Mouse (Mus musculus): ENCODE results near the gene Zfp664. TPM values are rescaled to one million over a fixed set of nuclear protein-coding genes. Genes with fewer than 3 reads are reported as not detected.
A peak's percentile ranks its signal among the peaks of the same experiment; 100 is the strongest.

The Zfp664 gene
- polyA plus RNA-seq, 1 experiment from 2014 or later: 92.7 TPM

DNA sequence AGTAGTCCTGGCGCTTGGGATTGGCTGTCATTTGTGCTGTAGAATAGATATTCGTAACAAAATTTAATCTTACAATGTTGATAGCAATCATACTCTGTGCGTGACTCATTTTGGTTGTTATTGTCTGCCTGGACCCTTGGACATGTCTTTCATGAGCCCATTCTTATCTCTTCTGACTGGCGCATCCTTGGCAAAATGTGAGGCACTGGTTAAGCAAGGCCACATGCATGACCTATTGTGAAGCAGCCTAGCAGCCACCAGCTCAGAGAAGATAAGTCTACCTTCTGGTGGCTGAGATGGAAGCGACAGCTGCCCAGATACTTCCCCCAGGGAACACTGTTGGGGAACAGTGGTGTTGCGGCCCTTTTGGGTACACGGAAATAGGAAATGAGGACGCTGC, 26.2 kb downstream of the Zfp664 start:
- ATAC-seq: no peak
- no peak overlapping the region for H3K27ac ChIP-seq (ENCODE audit: low read length)
- H3K4me1 ChIP-seq (replicated peaks; ENCODE audit: control insufficient read depth, insufficient read depth, low read length): peaks cover 3% of the 10 kb centered on the region; the same call in 1 of the 2 replicates
- WGBS: 96% methylated on average over 8 of the region's 8 CpGs
- no peaks in the 10 kb centered on the region for H3K27me3 ChIP-seq (replicated peaks; ENCODE audit: control insufficient read depth, insufficient read depth, low read length)
- no peak overlapping the region for H3K4me2 ChIP-seq (ENCODE audit: low read length)
- no peak overlapping the region for H3K4me3 ChIP-seq (replicated peaks; ENCODE audit: low read length)
- H3K9me3 ChIP-seq (ENCODE audit: control insufficient read depth, low read length): no peaks in the 10 kb centered on the region
- H3K36me3 ChIP-seq (ENCODE audit: control insufficient read depth, insufficient read depth): peaks cover 28% of the 10 kb centered on the region
- H3K9ac ChIP-seq (replicated peaks; ENCODE audit: low read depth, low read length): no peak overlapping the region

DNA sequence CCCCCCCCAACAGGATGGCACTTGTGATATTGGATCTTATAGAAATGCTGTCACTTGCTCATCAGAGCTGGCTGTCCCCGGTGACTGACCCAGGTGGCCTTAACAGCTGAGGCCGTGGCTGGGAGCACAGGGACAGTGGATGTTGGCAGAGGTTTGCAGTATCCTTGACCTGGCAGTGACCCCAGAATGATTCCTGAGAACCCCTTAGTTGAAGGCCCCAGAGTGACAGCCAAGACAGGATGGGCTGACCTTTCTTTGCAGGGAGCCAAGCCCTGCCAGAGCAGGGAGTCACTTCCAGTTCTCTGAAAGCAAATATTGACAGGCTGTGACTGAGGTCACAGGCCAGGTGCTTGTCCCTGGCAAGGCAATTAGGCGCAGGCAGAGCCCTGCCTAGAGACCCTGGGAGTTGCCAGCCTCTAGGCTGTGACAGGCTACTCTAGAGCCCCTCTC, 29.5 kb downstream of the Zfp664 start:
- H3K9me3 ChIP-seq (ENCODE audit: control insufficient read depth, low read length): no peaks in the 10 kb centered on the region
- no peaks in the 10 kb centered on the region for H3K4me1 ChIP-seq (replicated peaks; ENCODE audit: control insufficient read depth, insufficient read depth, low read length)
- H3K27me3 ChIP-seq (replicated peaks; ENCODE audit: control insufficient read depth, insufficient read depth, low read length): no peaks in the 10 kb centered on the region
- H3K4me3 ChIP-seq (replicated peaks; ENCODE audit: low read length): no peak overlapping the region
- WGBS: 82% methylated on average over 3 of the region's 3 CpGs
- peaks cover 9% of the 10 kb centered on the region; the same call in 1 of the 2 replicates for H3K36me3 ChIP-seq (ENCODE audit: control insufficient read depth, insufficient read depth)
- H3K27ac ChIP-seq (ENCODE audit: low read length): no peak overlapping the region
- H3K4me2 ChIP-seq (ENCODE audit: low read length): no peak overlapping the region
- no peak for ATAC-seq
- no peak overlapping the region for H3K9ac ChIP-seq (replicated peaks; ENCODE audit: low read depth, low read length)

DNA sequence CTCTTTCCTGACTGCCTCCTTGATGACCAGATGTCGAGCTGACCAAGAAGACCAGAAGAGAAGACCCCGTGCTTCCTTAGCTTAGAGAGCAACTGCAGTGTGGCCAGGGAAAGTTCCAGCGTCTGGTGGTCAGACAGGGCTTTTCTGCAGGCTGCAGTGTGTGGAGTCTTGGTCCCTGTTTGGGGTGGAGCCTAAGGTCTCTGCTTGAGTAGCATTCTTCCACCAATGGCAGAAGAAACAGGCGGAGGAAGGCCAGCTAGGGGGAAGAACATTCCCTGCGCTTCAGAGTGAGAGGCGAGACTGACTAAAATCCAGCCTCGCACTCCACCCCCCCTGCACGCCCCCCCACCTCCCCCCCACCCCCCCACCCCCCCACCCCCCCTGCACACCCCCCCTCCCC, 33.6 kb downstream of the Zfp664 start:
- Histone ChIP-seq H3K9ac (replicated peaks; ENCODE audit: low read depth, low read length) (no peak overlapping the region), H3K4me1 (replicated peaks; ENCODE audit: control insufficient read depth, insufficient read depth, low read length) (peaks cover 11% of the 10 kb centered on the region), H3K4me3 (replicated peaks; ENCODE audit: low read length) (no peak overlapping the region), H3K4me2 (ENCODE audit: low read length) (no peak overlapping the region), H3K27me3 (replicated peaks; ENCODE audit: control insufficient read depth, insufficient read depth, low read length) (no peaks in the 10 kb centered on the region), H3K9me3 (ENCODE audit: control insufficient read depth, low read length) (no peaks in the 10 kb centered on the region), H3K36me3 (ENCODE audit: control insufficient read depth, insufficient read depth) (no peaks in the 10 kb centered on the region), H3K27ac (ENCODE audit: low read length) (no peak overlapping the region)
- ATAC-seq: no peak
- WGBS: 49% methylated on average over 7 of the region's 8 CpGs

DNA sequence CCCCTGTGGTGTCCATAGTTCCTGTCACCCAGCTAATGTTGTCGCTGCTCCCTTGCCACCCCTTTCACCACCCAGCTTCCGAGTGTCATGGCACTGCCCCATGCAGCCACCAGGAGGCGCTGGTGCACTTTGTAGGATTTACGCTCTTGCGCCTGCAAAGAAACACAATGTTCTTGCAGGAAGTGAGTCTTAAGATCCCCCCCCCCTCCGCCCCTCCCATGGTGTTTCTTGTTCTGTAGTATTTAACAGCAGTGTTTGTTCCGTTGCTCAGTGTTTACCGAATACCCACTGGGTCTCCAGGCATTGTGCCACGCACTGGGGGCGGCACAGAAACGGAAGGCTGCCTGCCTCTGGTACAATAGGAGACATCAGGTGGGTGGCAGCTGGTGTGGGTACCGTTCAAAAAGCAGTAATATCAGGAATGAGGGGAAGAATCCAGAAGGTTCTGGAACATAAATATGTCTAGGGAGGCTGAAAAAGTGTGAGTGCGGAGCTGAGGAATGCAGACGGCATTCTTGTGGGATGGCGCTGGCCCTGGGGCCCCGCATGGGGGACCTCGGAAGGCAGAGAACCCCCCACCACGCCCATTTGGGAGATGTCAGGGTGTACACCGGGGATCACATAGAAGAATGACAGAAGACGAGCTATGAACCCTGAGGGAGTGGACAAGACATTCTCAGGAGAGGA, 37.6 kb downstream of the Zfp664 start:
- Histone ChIP-seq H3K4me1 (replicated peaks; ENCODE audit: control insufficient read depth, insufficient read depth, low read length) (peaks cover 20% of the 10 kb centered on the region), H3K4me3 (replicated peaks; ENCODE audit: low read length) (peak overlapping the region; percentile 23; the same call in 1 of the 2 replicates), H3K4me2 (ENCODE audit: low read length) (peak overlapping the region; percentile 47), H3K9me3 (ENCODE audit: control insufficient read depth, low read length) (no peaks in the 10 kb centered on the region), H3K27ac (ENCODE audit: low read length) (peak overlapping the region; percentile 57), H3K9ac (replicated peaks; ENCODE audit: low read depth, low read length) (peak overlapping the region; percentile 27; the same call in 1 of the 2 replicates), H3K36me3 (ENCODE audit: control insufficient read depth, insufficient read depth) (no peaks in the 10 kb centered on the region), H3K27me3 (replicated peaks; ENCODE audit: control insufficient read depth, insufficient read depth, low read length) (no peaks in the 10 kb centered on the region)
- ATAC-seq: peak; percentile 49
- WGBS: 19% methylated on average over 20 of the region's 20 CpGs

DNA sequence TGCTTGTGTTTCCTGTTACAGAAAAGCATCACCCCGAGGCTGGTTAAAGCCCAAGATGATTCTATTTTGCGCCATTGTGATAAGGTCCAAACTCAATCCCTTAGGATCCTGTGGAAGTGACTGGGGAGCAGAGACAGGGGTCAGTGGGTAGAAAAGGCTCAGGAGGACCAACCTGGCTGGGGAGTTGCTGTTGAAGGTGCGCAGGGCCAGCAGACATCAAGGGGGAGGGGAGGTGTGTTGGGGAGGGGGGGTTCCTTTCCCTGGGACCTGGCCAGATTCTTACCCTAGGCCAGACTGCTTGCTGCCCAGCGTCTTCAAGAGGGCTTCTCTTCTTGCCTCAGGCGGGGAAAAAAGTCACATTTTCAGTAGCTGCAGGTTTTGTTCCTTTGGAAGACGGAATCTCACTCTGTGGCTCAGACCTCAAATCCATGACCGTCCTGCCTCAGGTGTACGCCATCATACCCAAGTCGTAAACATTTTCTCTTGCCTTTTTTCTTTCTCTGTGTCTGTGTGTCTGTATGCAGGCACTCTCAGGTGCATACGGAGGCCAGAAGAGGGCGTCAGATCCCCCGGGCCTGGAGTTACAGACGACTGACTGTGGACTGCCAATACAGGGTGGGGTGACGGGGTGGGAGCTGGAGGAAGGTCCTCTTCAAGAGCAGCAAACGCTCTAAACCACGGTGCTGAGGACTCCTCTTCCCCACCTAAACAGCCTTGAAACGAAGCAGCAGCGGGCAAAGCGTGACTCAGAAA, 38.4 kb downstream of the Zfp664 start:
- peaks cover 20% of the 10 kb centered on the region for H3K4me1 ChIP-seq (replicated peaks; ENCODE audit: control insufficient read depth, insufficient read depth, low read length)
- no peaks in the 10 kb centered on the region for H3K9me3 ChIP-seq (ENCODE audit: control insufficient read depth, low read length)
- H3K4me2 ChIP-seq (ENCODE audit: low read length): no peak overlapping the region
- no peak overlapping the region for H3K4me3 ChIP-seq (replicated peaks; ENCODE audit: low read length)
- 65% methylated on average over 19 of the region's 19 CpGs for WGBS
- H3K9ac ChIP-seq (replicated peaks; ENCODE audit: low read depth, low read length): no peak overlapping the region
- no peak overlapping the region for H3K27ac ChIP-seq (ENCODE audit: low read length)
- H3K36me3 ChIP-seq (ENCODE audit: control insufficient read depth, insufficient read depth): no peaks in the 10 kb centered on the region
- no peaks in the 10 kb centered on the region for H3K27me3 ChIP-seq (replicated peaks; ENCODE audit: control insufficient read depth, insufficient read depth, low read length)
- no peak for ATAC-seq

DNA sequence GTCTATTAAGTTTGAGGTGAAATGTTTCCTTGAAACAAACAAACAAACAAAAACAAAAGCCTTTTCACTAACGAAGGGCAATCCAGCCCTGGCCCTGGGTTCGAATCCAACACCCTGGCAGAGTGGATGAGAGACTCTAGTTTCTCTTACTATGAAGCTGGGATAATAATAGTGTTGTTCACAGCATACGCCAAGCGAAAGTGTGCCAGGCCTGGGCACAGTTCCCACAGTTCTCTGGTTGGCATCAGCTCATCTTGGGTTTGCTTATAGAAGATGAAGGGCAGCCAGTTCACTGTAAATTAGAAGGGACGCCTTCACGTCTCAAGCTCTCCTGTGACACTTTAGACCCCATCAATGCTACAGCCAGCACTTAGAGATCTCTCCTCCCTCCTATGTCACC, 39.2 kb downstream of the Zfp664 start:
- Histone ChIP-seq H3K36me3 (ENCODE audit: control insufficient read depth, insufficient read depth) (no peaks in the 10 kb centered on the region), H3K27me3 (replicated peaks; ENCODE audit: control insufficient read depth, insufficient read depth, low read length) (no peaks in the 10 kb centered on the region), H3K4me1 (replicated peaks; ENCODE audit: control insufficient read depth, insufficient read depth, low read length) (peaks cover 20% of the 10 kb centered on the region), H3K9ac (replicated peaks; ENCODE audit: low read depth, low read length) (no peak overlapping the region), H3K9me3 (ENCODE audit: control insufficient read depth, low read length) (no peaks in the 10 kb centered on the region), H3K27ac (ENCODE audit: low read length) (0 out of 2 replicates have a peak overlapping the region, but pooled peaks have one; percentile 0), H3K4me3 (replicated peaks; ENCODE audit: low read length) (no peak overlapping the region), H3K4me2 (ENCODE audit: low read length) (no peak overlapping the region)
- ATAC-seq: peak; percentile 49; the same call in 1 of the 2 replicates
- WGBS: 46% methylated on average over 6 of the region's 6 CpGs

DNA sequence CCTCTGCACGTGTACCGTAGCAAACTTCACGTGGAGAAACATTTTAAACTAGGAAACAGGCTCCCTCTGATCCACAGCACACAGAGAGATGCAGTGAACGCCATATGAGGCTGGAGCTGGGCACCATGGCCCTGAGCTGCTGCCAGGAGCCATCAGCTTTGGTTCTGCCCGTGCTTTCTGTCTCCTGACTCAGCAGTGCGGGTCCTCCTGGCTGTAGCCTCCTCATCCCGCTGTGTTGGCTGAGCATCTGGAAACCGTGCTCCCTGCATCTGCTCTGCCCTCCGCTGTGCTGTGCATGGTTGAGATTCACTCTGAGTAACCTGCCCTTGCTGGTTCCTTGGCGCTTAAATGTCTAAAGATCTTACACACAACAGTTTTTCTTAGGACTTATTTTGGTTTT, 39.7 kb downstream of the Zfp664 start:
- Histone ChIP-seq H3K9ac (replicated peaks; ENCODE audit: low read depth, low read length) (no peak overlapping the region), H3K27ac (ENCODE audit: low read length) (no peak overlapping the region), H3K36me3 (ENCODE audit: control insufficient read depth, insufficient read depth) (no peaks in the 10 kb centered on the region), H3K4me1 (replicated peaks; ENCODE audit: control insufficient read depth, insufficient read depth, low read length) (peaks cover 20% of the 10 kb centered on the region), H3K4me3 (replicated peaks; ENCODE audit: low read length) (no peak overlapping the region), H3K4me2 (ENCODE audit: low read length) (no peak overlapping the region), H3K27me3 (replicated peaks; ENCODE audit: control insufficient read depth, insufficient read depth, low read length) (no peaks in the 10 kb centered on the region), H3K9me3 (ENCODE audit: control insufficient read depth, low read length) (no peaks in the 10 kb centered on the region)
- WGBS: 70% methylated on average over 10 of the region's 10 CpGs
- ATAC-seq: peak; percentile 58; the same call in 1 of the 2 replicates

DNA sequence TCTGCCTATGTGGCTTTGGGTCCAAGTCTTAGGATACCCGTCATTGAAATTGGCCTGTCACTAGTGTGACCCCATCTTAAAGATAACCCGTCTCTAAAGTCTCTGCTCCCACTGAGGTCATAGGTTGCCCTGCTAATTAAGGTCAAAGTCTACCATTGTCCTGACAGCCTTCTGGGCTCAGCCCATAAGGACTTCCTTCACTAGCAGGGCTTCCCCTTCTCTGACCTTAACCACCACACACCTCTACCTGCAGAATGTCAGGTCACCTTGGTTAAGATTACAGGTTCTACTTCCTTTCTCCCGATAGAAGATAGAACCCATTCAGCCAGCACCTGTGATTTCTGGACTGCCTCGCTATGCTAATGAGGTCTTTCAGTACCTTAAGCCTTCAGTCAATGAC, 41.4 kb downstream of the Zfp664 start:
- no peaks in the 10 kb centered on the region for H3K27me3 ChIP-seq (replicated peaks; ENCODE audit: control insufficient read depth, insufficient read depth, low read length)
- no peak overlapping the region for H3K27ac ChIP-seq (ENCODE audit: low read length)
- H3K4me3 ChIP-seq (replicated peaks; ENCODE audit: low read length): no peak overlapping the region
- H3K36me3 ChIP-seq (ENCODE audit: control insufficient read depth, insufficient read depth): no peaks in the 10 kb centered on the region
- peaks cover 20% of the 10 kb centered on the region for H3K4me1 ChIP-seq (replicated peaks; ENCODE audit: control insufficient read depth, insufficient read depth, low read length)
- no peak overlapping the region for H3K9ac ChIP-seq (replicated peaks; ENCODE audit: low read depth, low read length)
- H3K4me2 ChIP-seq (ENCODE audit: low read length): no peak overlapping the region
- H3K9me3 ChIP-seq (ENCODE audit: control insufficient read depth, low read length): no peaks in the 10 kb centered on the region
- ATAC-seq: no peak
- WGBS: 84% methylated on average over 4 of the region's 4 CpGs

DNA sequence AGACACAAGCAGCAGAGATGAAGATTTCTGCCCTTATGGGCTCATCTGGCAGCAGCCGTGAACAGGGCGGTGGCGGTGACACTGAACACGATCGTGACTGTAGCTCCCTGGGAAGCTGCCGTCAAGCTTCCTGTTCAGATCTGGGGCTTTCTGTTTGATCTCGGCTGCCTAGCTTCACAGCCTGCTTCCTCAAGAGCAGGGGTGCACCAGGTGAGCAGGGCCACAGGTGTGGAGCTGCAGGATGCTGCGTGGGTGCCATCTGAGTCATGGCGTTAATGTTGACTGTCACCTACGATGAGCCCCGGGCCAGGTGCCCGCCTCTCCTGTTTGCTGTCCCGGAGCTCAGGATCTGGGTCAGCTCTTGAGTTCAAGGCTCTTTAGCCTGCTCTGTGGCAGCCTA, 44.4 kb downstream of the Zfp664 start:
- 88% methylated on average over 13 of the region's 13 CpGs for WGBS
- Histone ChIP-seq H3K4me3 (replicated peaks; ENCODE audit: low read length) (no peak overlapping the region), H3K27ac (ENCODE audit: low read length) (no peak overlapping the region), H3K4me2 (ENCODE audit: low read length) (no peak overlapping the region), H3K9me3 (ENCODE audit: control insufficient read depth, low read length) (no peaks in the 10 kb centered on the region), H3K27me3 (replicated peaks; ENCODE audit: control insufficient read depth, insufficient read depth, low read length) (no peaks in the 10 kb centered on the region), H3K4me1 (replicated peaks; ENCODE audit: control insufficient read depth, insufficient read depth, low read length) (peaks cover 3% of the 10 kb centered on the region), H3K9ac (replicated peaks; ENCODE audit: low read depth, low read length) (no peak overlapping the region), H3K36me3 (ENCODE audit: control insufficient read depth, insufficient read depth) (no peaks in the 10 kb centered on the region)
- ATAC-seq: no peak

All from forebrain, embryonic 16.5 days (tissue).